Mouse (Mus musculus): ENCODE measurements around the gene Trmt2a. TPM values are rescaled to one million over a fixed set of nuclear protein-coding genes. Genes with fewer than 3 reads are reported as not detected.

Gene Trmt2a
- total and polyA plus RNA-seq, 3 experiments: 72.5 to 107 (median 91.4) TPM

DNA sequence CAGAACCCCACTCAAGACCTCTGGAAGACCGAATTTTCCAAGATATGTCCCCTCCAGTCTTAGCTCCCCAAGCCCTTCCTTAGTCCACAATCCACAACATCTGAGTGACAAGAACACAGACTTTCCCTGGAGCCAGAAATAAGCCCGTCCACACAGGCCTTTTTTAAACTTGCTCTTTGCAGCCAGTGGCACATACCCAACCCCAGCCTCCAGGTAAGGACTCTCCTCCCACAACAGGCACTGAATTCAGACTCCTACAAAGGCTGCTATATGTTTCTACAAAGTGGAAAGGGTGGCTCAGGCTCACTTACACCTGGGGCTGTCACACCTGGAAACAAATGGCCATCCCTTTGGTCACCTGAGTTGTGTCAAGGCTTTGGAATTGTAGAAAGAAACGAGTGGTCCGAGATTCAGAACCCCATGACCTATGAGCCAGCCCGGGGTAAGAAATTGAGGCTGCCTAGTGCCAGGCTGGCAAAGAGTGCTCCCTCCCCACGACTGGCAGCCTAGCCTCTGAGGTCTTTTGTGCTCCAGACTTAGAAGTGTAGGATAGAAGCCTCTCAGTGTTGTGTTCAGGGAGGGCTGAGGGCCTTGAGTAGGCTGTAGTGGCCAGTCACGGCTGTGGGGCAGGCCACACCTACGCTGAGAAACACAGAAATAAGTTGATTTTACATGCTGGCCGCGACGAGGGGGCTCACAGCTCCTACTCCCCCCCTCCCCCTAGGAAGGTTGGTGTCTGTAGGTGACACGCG lies 14.4 kb upstream of the Trmt2a start:
- ATAC-seq (ENCODE audit: extremely low read depth, insufficient number of reproducible peaks, low FRiP score, poor library complexity, severe bottlenecking): no peak
- Histone ChIP-seq H3K27me3 (ENCODE audit: insufficient read depth, low read length) (peaks cover 58% of the 10 kb centered on the region), H3K36me3 (replicated peaks) (peaks cover 38% of the 10 kb centered on the region), H3K4me1 (ENCODE audit: insufficient read depth, low read depth, low read length) (peaks cover 25% of the 10 kb centered on the region), H3K9me3 (replicated peaks) (no peaks in the 10 kb centered on the region), H3K4me3 (ENCODE audit: low read depth, low read length) (peak overlapping the region; percentile 66)
- no peak for DNase-seq (ENCODE audit: low spot score)
- TF ChIP-seq CTCF (IDR thresholded peaks at IDR 0.05; ENCODE audit: low read depth, low read length): no peak
- TF ChIP-seq POLR2AphosphoS5 (IDR thresholded peaks at IDR 0.05; ENCODE audit: insufficient replicate concordance, low read depth, low read length): no peak
- TF ChIP-seq GATA2 (IDR thresholded peaks at IDR 0.05; ENCODE audit: borderline replicate concordance, low read depth, low read length): no peak
- TF ChIP-seq TAL1 (conservative IDR thresholded peaks at IDR 0.05; ENCODE audit: low read depth, low read length): no peak
- TF ChIP-seq GATA1 (IDR thresholded peaks at IDR 0.05; ENCODE audit: borderline replicate concordance, low read length): no peak

DNA sequence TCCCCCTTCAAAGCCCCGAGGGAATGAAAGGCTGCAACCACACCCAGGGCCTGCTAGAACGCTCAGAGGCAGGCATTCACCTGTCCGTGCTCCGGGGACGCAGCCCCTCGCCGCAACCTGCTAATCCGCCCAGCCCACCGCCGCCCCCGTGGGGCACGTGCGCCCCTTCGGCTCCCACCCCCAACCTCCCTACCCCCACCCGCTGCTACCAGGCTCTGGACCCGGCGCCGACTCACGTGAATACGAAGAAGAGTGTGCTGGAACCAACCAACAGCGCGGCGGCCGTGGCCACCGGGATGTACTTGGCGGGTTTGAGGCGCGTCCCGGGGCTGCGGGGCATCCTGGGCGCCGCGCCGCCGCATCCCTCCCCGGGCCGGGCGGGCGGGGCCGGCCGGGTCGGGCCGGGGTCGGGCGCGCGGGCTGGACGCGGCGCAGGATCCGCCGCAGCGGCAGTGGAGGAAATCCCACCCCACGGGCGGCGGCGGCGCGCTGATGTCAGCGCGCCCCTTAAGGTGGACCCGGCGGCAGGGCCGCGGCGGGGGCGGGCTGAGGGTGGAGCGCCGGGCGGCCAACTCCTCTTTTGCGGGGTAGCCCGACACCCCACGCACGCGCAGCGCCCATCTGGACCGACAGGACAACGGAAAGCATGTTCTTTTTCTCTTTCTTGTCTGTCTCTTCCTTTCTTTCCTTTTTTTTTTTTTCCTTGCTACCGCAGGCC lies 13.6 kb upstream of the Trmt2a start, which contains the start of gene Zdhhc8:
TSS of gene Zdhhc8 (minus strand) at position 466 of the 718 bp plus-strand sequence.
- Histone ChIP-seq H3K9me3 (replicated peaks) (no peaks in the 10 kb centered on the region), H3K36me3 (replicated peaks) (peaks cover 44% of the 10 kb centered on the region), H3K4me1 (ENCODE audit: insufficient read depth, low read depth, low read length) (peaks cover 25% of the 10 kb centered on the region), H3K4me3 (ENCODE audit: low read depth, low read length) (peak within 1 kb of the TSS; percentile 66), H3K27me3 (ENCODE audit: insufficient read depth, low read length) (peaks cover 51% of the 10 kb centered on the region)
- no peak for DNase-seq (ENCODE audit: low spot score)
- ATAC-seq (ENCODE audit: extremely low read depth, insufficient number of reproducible peaks, low FRiP score, poor library complexity, severe bottlenecking): no peak
- TF ChIP-seq CTCF (IDR thresholded peaks at IDR 0.05; ENCODE audit: low read depth, low read length) (no peak), GATA2 (IDR thresholded peaks at IDR 0.05; ENCODE audit: borderline replicate concordance, low read depth, low read length) (no peak), GATA1 (IDR thresholded peaks at IDR 0.05; ENCODE audit: borderline replicate concordance, low read length) (no peak), TAL1 (conservative IDR thresholded peaks at IDR 0.05; ENCODE audit: low read depth, low read length) (no peak), POLR2AphosphoS5 (IDR thresholded peaks at IDR 0.05; ENCODE audit: insufficient replicate concordance, low read depth, low read length) (no peak)

DNA sequence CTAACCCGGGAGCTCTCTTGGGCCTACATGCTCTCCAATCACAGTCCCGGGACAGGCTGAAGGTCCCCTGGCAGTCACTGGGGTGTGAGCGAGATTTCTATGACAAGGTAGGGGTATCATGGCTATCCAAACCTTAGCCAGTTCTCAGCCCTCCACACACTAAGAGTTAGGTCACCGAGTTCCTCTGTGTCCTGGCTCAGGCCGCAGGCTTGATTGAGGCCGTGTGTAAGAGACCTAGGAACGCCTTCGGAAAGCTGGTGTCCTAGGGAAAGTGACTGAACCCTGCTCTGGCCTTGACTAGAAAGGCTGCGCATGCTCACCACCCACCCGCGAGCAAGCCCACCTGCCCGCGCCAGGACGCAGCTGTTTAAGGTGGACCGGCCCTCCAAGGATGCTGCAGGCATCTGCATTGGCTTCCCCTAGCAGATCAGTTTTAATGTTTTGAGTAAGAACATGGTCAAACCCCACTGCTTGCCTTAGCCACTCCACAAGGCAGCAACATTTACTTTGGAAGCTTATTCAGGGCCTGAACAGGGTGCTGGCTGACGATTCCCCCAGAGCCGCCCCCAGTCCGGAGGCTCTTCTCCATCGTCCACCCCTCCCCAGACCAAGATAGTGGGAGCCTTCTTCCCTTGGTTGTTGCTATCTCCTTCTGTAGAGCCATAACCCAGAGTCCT lies 13.0 kb upstream of the Trmt2a start:
- peaks cover 25% of the 10 kb centered on the region for H3K4me1 ChIP-seq (ENCODE audit: insufficient read depth, low read depth, low read length)
- H3K36me3 ChIP-seq (replicated peaks): peaks cover 51% of the 10 kb centered on the region
- DNase-seq (ENCODE audit: low spot score): no peak
- TF ChIP-seq POLR2AphosphoS5 (IDR thresholded peaks at IDR 0.05; ENCODE audit: insufficient replicate concordance, low read depth, low read length) (no peak), GATA2 (IDR thresholded peaks at IDR 0.05; ENCODE audit: borderline replicate concordance, low read depth, low read length) (no peak), GATA1 (IDR thresholded peaks at IDR 0.05; ENCODE audit: borderline replicate concordance, low read length) (no peak), CTCF (IDR thresholded peaks at IDR 0.05; ENCODE audit: low read depth, low read length) (no peak), TAL1 (conservative IDR thresholded peaks at IDR 0.05; ENCODE audit: low read depth, low read length) (no peak)
- peak overlapping the region; percentile 66; the same call in 1 of the 2 replicates for H3K4me3 ChIP-seq (ENCODE audit: low read depth, low read length)
- H3K9me3 ChIP-seq (replicated peaks): no peaks in the 10 kb centered on the region
- H3K27me3 ChIP-seq (ENCODE audit: insufficient read depth, low read length): peaks cover 45% of the 10 kb centered on the region
- no peak for ATAC-seq (ENCODE audit: extremely low read depth, insufficient number of reproducible peaks, low FRiP score, poor library complexity, severe bottlenecking)

DNA sequence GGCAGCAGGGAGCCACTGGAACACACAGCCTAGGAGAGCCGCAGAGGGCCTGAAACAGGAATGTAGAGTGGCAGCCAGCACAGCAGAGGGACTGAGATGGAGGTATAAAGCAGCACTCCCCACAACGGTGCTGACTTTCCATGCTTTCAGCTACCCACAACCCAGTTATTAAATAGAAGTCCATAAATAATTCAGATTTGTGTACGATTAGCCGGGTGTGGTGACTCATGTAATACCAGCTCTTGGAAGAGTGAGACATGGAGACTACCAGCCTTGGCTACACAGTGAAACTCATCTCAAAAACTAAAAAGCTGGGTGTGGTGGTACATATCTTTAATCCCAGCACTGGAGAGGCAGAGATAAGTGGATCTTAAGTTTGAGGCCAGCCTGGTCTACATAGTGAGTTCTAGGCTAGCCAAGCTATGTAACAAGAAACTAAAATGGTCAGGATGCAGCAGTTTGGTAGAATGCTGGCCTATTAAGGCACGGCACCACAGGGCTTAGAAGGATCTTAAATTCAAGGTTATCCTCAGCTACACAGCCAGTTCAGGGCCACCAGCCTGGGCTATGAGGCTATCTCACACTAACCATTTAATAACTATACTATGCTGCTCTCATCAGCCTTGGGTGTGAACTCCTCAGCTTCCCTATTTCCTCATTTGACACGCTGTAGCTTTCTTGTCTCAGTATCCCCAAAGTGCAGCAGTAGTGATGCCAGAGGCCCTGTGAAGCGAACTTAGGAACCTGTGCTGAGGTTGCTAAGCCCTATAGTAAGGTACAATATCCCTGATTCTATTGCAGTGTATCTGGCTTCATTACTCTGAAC lies 11.6 kb upstream of the Trmt2a start:
- Histone ChIP-seq H3K9me3 (replicated peaks) (no peaks in the 10 kb centered on the region), H3K4me3 (ENCODE audit: low read depth, low read length) (no peak overlapping the region), H3K27me3 (ENCODE audit: insufficient read depth, low read length) (peaks cover 35% of the 10 kb centered on the region), H3K4me1 (ENCODE audit: insufficient read depth, low read depth, low read length) (peaks cover 25% of the 10 kb centered on the region), H3K36me3 (replicated peaks) (peaks cover 64% of the 10 kb centered on the region)
- ATAC-seq (ENCODE audit: extremely low read depth, insufficient number of reproducible peaks, low FRiP score, poor library complexity, severe bottlenecking) (no peak), DNase-seq (ENCODE audit: low spot score) (no peak)
- TF ChIP-seq POLR2AphosphoS5 (IDR thresholded peaks at IDR 0.05; ENCODE audit: insufficient replicate concordance, low read depth, low read length): 0 out of 2 replicates have a peak, but pooled peaks have one; percentile 38
- no peak for TF ChIP-seq TAL1 (conservative IDR thresholded peaks at IDR 0.05; ENCODE audit: low read depth, low read length)

- Histone ChIP-seq H3K27me3 (ENCODE audit: insufficient read depth, low read length) (peaks cover under 1% of the 10 kb centered on the region; the same call in 1 of the 2 replicates), H3K4me1 (ENCODE audit: insufficient read depth, low read depth, low read length) (peaks cover 41% of the 10 kb centered on the region), H3K9me3 (replicated peaks) (no peaks in the 10 kb centered on the region), H3K4me3 (ENCODE audit: low read depth, low read length) (no peak overlapping the region), H3K36me3 (replicated peaks) (peaks cover 98% of the 10 kb centered on the region)
- no peak for DNase-seq (ENCODE audit: low spot score)
- TF ChIP-seq TAL1 (conservative IDR thresholded peaks at IDR 0.05; ENCODE audit: low read depth, low read length) (no peak), POLR2AphosphoS5 (IDR thresholded peaks at IDR 0.05; ENCODE audit: insufficient replicate concordance, low read depth, low read length) (no peak)
- ATAC-seq (ENCODE audit: extremely low read depth, insufficient number of reproducible peaks, low FRiP score, poor library complexity, severe bottlenecking): no peak
Measured at GRCm38 (mm10) chr16:18241581-18241980, 6.9 kb upstream of the Trmt2a start.

All from G1E (cell line).